Mouse (Mus musculus): ENCODE measurements around the gene Snw1. TPM values are rescaled to one million over a fixed set of nuclear protein-coding genes. Genes with fewer than 3 reads are reported as not detected.
A peak's percentile ranks its signal among the peaks of the same experiment; 100 is the strongest.

The Snw1 gene
- total RNA-seq, 1 experiment from 2014 or later, result 63.3 TPM

DNA sequence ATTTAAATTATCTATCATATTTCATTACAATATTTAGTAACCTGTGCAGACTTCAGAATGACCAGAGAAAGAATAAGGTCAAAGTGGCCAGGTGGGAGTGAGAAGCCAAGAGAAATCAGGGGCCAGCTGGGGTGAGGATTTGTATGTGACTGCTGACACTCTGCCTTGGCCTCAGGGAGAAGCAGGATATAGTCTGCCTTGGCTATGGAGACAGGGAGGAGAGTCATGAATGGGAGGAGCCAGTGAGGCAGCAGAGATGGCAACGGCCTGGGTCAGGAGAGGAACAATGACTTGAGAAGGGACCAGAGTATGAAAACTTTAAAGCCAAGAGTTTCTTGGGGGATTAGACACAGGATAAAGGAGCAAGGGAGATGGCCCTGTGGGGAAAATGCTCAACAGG is 48.4 kb downstream of the Snw1 start:
- no peak for DNase-seq

DNA sequence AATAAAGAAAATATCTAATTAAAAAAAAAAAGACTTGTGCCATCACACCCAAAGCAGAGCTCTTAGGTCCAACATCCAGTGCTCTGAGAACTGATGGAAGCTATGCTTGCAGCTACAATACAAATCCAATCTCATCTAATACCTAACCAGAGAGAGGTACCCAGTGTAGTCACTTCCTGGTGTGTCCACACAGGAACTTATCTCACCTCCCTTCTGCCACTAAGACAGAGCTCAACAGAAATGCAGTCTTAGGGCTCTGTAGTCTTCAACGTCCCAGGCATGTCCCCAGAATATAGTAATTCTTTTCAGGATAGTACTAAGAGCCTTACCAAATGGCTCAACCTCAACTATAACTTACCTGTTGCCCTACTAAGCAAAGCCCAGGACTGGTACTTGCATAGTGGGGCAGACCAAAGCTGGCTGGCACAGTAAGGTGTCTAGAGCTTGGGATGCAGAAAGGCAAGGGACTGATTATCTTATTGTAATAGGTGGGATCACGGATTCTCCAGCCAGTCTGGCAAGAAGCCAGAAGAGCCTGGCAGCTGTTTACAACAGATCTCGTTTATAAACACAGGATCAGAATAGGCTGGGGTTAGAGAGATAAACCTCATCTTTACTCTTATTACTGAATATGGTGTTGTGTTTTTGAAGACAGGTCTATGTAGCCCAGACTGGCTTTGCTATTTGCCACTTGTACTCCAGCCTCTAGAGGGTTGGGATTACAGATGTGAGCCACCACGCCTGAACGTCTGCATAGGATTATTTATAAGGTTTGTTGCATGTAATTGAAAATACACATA is 50.2 kb downstream of the Snw1 start:
- DNase-seq, result no peak

- DNase-seq, result no peak
Observed at GRCm38 (mm10) chr12:87419974-87420485, 52.0 kb downstream of the Snw1 start.

- no peak for DNase-seq
Observed at GRCm38 (mm10) chr12:87418921-87419320, 53.2 kb downstream of the Snw1 start.

GRCm38 (mm10) chr12:87416690-87417089 is 55.4 kb downstream of the Snw1 start:
- DNase-seq, result peak; percentile 79

DNA sequence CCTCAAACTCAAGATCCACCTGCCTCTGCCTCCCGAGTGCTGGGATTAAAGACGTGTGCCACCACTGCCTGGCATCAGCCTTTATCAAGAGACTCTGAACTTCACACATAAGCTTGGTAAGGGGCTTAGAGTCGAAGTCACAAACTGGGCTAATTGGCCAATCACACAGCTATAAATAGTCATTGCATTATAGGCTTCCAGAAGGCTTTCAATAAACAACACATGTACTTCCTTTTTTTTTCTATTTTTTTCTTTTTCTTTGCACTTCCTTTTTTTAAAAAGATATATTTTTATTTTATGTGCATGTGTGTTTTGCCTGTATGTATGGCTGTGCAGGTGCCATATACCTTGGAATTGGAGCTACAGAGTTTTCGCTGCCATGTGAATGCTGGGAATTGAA is 56.7 kb downstream of the Snw1 start:
- DNase-seq, result no peak

DNA sequence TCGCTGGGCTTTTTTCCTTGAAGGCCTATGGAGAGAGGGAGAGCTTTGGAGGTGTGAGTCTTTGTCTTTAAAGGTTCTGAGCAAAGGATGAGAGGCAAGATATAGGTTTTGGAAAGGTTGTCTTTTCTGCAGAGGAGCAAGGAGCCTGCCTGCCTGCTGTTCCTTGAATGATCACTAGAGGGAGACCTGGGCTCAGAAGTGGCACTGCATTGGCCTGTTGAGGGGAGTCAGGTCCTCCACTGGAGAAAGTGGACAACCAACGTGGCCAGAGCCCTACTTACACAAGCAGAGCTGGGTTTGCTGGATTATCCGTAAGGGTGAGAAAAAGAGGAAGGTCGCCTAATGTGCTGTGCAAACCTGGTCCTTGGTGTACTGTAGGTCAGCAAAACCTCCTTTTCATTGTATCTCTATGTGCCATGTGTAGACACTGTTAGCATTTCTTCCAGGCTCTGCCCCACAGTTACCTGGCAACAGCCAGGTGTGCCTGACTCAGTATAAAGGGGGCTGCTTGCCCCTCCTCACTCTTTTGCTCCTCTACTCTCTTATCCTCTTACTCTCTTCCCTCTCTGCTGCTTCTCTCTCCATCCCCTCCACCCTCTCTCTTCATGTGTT is 58.8 kb downstream of the Snw1 start:
- DNase-seq, result peak; percentile 83

DNA sequence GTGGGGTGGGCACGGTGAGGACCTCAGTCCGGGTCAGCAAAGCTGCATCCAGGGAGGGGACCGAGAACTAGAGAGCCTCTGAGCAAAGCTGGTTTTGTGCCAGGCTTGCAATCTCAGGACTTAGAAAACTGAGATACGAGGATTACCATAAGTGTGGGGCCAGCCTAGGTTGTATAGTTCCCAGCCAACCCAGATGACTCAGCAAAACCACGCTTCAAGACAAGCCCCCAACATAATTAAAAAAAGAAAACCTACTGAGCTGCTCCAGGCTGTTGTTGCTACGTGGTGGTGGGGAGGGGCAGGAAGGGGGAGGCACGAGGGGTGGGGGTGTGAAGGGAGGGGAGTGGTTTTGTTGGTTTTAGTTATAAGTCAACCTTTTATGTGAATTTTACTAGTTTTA is 61.1 kb downstream of the Snw1 start:
- DNase-seq, result no peak

DNA sequence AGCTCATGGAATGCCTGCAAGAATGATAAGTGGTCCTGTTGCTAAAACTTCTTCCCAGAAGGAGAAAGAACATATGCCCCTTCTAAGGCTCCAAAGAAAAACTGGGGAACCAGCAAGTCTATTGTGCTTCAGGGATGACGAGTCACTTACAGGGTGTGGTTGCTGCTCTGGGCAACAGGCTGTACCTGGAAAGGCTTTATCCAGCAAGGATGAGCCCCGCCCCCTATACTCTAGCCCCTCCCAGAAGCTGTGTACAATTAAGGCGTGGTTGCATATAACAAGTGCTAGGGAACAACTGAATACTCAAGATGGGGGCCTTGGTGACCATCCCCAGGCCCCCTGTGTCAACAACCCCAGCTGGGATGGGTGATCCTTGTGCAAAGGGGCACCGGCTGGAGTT is 63.0 kb downstream of the Snw1 start:
- DNase-seq, result no peak

- peak; percentile 73 for DNase-seq
Observed at GRCm38 (mm10) chr12:87407869-87408605, 64.0 kb downstream of the Snw1 start.

GRCm38 (mm10) chr12:87405721-87406120 is 66.4 kb downstream of the Snw1 start:
- DNase-seq, result no peak

- no peak for DNase-seq
Observed at GRCm38 (mm10) chr12:87405165-87405564, 66.9 kb downstream of the Snw1 start.

DNA sequence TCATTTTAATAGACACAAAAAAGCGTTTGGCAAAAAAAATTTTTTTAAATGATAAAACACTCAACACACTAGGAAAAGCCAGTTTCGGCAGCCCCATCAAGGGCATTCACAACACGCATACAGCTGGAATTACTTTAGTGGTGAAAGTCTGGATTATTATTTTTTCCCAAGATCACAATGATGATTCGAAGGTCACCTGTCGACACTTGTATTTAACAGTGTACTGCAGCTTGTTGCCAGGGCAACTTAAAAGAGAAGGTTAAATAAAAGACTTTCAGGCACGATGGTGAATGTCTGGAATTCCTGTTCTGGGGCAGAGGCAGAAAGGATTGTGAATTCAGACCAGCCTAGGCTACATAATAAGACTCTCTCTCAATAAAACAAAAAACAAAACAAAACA is 70.2 kb downstream of the Snw1 start:
- DNase-seq, result no peak

DNA sequence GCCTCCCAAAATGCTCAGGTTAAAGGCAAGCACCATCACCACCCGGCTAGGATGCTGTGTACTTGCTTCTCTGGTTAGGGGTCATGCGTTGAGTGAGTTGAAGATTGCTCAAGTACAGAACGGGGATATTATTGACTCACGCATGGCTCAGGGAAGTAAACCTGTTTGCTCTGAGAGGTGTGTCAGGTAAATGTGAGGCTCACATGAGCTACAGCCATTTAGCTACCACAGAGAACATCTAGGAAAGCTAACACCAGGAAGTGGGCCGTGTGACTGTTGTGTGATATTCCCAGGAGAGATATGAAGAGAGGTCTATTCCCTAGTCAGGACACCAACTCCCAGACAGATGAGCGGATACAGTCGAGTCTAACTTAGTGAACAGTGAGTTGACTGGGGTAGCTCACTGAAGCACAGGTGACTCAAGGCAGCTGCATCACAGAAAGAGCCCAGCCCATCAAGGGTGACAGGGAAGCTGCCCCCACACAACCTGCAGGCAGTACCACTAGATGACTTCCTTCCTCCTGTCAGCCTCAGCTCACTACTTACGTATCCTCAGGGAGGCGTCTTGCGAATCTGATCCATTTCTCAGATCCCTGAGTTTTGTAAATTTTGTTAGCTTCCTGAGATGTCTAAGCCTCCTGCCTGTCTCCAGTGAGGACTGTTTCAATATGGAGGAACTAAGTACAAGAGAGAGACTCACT is 72.8 kb downstream of the Snw1 start:
- no peak for DNase-seq

Small RNA genes lying within 50 kb of the gene (microRNA-seq; reads per million reads assigned to microRNA genes)
- 78.9 to 85.3 reads per million in 2 experiments for gene Mir3068

Other genes with a start within 250 kb of the Snw1 start
- gene Noxred1, start 233.5 kb downstream of the Snw1 start, total RNA-seq (2021), result 0.33 and 0.90 TPM in 2 replicates
- gene Vipas39, start 206.0 kb downstream of the Snw1 start, total RNA-seq (2021), result 35.6 and 41.5 TPM in 2 replicates
- gene Ahsa1, start 205.8 kb downstream of the Snw1 start, total RNA-seq (2021), result 139 and 160 TPM in 2 replicates
- 0.34 TPM in 1 of 2 replicates, not detected in the other for gene Ism2, start 172.6 kb downstream of the Snw1 start, total RNA-seq (2021)
- gene Sptlc2, start 83.9 kb downstream of the Snw1 start, total RNA-seq (2021), result 174 and 200 TPM in 2 replicates
- gene Slirp, start 28.4 kb downstream of the Snw1 start, total RNA-seq (2021), result 155 and 158 TPM in 2 replicates
- 21.7 and 23.6 TPM in 2 replicates for gene Alkbh1, start 28.3 kb downstream of the Snw1 start, total RNA-seq (2021)
- gene Gm5788, start 22.4 kb upstream of the Snw1 start, total RNA-seq (2021), result not detected in 2 replicates
- not detected in 2 replicates for gene Gm8300, start 42.0 kb upstream of the Snw1 start, total RNA-seq (2021)
- gene Oog1, start 130.4 kb upstream of the Snw1 start, total RNA-seq (2021), result not detected in 2 replicates
- gene Gm4027, start 146.6 kb upstream of the Snw1 start, total RNA-seq (2021), result not detected in 2 replicates
- gene Gm16381, start 172.3 kb upstream of the Snw1 start, total RNA-seq (2021), result not detected in 2 replicates